Mouse (Mus musculus): ENCODE results near the gene 1190002N15Rik.

1190002N15Rik gene

GRCm38 (mm10) chr9:94529987-94530386, 7.9 kb downstream of the 1190002N15Rik start:
- DNase-seq (ENCODE audit: low read depth, low spot score), result no peak

GRCm38 (mm10) chr9:94529146-94529746, 8.6 kb downstream of the 1190002N15Rik start:
- no peak for DNase-seq (ENCODE audit: low read depth, low spot score)

- no peak for DNase-seq (ENCODE audit: low read depth, low spot score)
Measured at GRCm38 (mm10) chr9:94526473-94526872, 11.4 kb downstream of the 1190002N15Rik start.

GRCm38 (mm10) chr9:94512246-94512645, 25.6 kb downstream of the 1190002N15Rik start:
- DNase-seq (ENCODE audit: low read depth, low spot score), result no peak

- no peak for DNase-seq (ENCODE audit: low read depth, low spot score)
Measured at GRCm38 (mm10) chr9:94511139-94511538, 26.7 kb downstream of the 1190002N15Rik start.

GRCm38 (mm10) chr9:94506980-94507379, 30.9 kb downstream of the 1190002N15Rik start:
- no peak for DNase-seq (ENCODE audit: low read depth, low spot score)

- DNase-seq (ENCODE audit: low read depth, low spot score), result no peak
Measured at GRCm38 (mm10) chr9:94491467-94491866, 46.4 kb downstream of the 1190002N15Rik start.

GRCm38 (mm10) chr9:94487976-94488375, 49.9 kb downstream of the 1190002N15Rik start:
- no peak for DNase-seq (ENCODE audit: low read depth, low spot score)

- no peak for DNase-seq (ENCODE audit: low read depth, low spot score)
Measured at GRCm38 (mm10) chr9:94483291-94483879, 54.5 kb downstream of the 1190002N15Rik start.

GRCm38 (mm10) chr9:94482215-94482975, 55.5 kb downstream of the 1190002N15Rik start:
- DNase-seq (ENCODE audit: low read depth, low spot score), result no peak

- peak; percentile 1 for DNase-seq (ENCODE audit: low read depth, low spot score)
Measured at GRCm38 (mm10) chr9:94481057-94481456, 56.8 kb downstream of the 1190002N15Rik start.

GRCm38 (mm10) chr9:94479382-94479781, 58.5 kb downstream of the 1190002N15Rik start:
- no peak for DNase-seq (ENCODE audit: low read depth, low spot score)

- no peak for DNase-seq (ENCODE audit: low read depth, low spot score)
Measured at GRCm38 (mm10) chr9:94478954-94479353, 58.9 kb downstream of the 1190002N15Rik start.

GRCm38 (mm10) chr9:94475973-94476372, 61.9 kb downstream of the 1190002N15Rik start:
- no peak for DNase-seq (ENCODE audit: low read depth, low spot score)

GRCm38 (mm10) chr9:94473898-94474297, 64.0 kb downstream of the 1190002N15Rik start:
- DNase-seq (ENCODE audit: low read depth, low spot score), result no peak

GRCm38 (mm10) chr9:94472963-94473582, 64.8 kb downstream of the 1190002N15Rik start:
- DNase-seq (ENCODE audit: low read depth, low spot score), result no peak

- DNase-seq (ENCODE audit: low read depth, low spot score), result no peak
Measured at GRCm38 (mm10) chr9:94471485-94471884, 66.4 kb downstream of the 1190002N15Rik start.

Data from R1 (cell line).